Mouse (Mus musculus) testis, postnatal 14 days (tissue): ENCODE measurements at regions not wholly inside any gene's neighbourhood (a gene's known extent, or its start where the extent isn't known, plus 50 kb on each side); places are given as distances from the start of the nearest gene placed in this dataset.

Source experiments
- DNase-seq: peaks from one replicate; pipeline ENCODE4 v3.0.0; 2021; ENCODE audit warnings: low spot score

DNA sequence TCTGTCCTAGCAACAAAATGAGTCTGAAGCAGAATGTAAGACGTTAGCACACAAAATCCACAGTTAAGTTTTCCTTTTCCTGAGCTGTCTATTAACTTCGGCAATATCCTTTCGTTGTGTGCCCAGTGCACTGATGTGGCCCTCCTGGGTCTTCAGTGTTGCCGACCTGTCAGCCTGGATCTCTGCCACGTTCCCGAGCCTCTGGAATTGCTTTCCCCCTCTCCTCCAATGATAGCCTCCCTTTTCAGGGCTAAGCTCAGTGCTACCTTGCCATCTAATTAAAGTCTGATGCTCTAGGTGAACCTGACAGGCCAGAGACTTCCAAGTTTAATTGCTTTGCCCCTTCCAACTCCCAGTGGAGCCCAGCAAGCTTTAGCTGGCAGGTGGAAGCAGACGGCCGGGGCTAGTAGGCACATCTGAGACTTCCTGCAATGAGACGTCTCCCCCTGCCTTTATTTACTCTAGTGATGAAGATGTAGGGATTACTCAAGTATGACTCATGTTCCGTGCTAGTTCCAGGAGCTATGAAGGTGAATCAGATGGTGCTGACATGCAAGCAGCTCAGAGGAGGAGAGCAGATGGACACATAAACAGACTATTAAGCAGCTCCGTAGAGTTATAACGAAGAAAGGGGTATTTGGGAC lies 894.3 kb upstream of the Car8 start:
- no peak for DNase-seq

DNA sequence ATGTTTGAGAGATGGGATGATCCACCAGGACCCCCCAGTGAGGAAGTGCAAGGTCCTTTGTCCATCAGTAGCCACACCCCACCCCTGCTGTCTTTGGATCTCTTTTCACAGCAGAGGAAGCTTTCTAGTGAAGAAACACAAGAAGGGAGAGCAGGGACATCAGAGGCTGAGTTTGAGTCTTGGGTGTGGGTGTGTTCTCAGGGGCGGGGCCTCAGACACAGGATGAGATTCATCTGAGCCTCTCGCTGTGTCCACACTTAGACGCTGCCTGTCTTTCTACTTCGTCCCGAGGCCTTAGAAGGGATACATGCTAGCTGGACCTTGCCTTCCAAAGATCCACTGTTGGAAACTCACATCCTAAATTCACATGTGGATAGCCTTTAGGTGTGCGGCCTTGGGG lies 893.5 kb upstream of the Car8 start:
- DNase-seq, result no peak

DNA sequence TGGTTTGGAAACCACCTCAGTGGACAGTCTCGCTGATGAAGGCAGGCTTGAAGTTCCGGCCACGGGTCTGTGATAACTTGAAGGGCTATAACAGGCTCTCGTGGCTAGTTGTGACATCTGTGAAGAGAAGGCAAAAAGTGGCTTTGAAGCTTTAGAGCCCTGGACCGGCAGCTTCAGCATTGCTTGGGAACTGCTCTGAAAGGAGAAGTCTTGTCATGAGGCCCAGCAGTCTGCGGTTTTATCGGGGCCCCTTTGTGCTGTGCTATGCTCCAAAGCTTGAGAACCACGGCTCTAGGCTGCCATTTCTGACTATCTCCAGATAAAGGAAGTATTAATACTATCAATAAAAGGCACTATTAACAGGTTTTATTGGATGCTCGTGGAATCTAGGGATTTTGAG lies 892.8 kb upstream of the Car8 start:
- DNase-seq, result no peak

DNA sequence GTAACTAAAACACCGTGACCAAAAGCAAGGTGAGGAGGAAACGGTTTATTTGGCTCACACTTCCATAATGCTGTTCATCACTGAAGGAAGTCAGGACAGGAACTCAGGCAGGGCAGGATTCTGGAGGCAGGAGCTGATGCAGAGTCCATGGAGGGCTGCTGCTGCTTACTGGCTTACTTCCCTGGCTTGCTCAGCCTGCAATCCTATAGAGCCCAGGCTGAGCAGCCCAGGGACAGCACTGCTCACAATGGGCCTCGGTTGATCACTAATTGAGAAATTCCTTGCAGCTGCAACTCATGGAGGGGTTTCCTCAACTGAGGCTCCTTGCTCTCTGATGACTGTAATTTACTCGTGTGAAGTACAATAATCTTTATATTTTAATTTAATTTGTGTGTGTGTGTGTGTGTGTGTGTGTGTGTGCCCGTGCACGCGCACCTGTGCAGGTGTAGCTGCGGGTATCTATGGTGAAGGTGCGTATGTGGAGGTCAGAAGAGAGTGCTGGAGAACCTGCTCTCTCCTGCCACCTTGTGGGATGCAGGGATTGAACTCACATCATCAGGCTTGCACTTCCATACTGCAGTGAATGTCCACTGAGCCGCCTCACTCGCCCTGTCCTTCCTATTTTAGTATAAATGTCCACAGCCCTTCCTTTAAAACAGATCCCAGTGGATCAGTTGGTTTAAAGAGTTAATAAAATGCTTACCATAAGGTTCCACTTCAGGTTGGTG lies 886.6 kb upstream of the Car8 start:
- no peak for DNase-seq

DNA sequence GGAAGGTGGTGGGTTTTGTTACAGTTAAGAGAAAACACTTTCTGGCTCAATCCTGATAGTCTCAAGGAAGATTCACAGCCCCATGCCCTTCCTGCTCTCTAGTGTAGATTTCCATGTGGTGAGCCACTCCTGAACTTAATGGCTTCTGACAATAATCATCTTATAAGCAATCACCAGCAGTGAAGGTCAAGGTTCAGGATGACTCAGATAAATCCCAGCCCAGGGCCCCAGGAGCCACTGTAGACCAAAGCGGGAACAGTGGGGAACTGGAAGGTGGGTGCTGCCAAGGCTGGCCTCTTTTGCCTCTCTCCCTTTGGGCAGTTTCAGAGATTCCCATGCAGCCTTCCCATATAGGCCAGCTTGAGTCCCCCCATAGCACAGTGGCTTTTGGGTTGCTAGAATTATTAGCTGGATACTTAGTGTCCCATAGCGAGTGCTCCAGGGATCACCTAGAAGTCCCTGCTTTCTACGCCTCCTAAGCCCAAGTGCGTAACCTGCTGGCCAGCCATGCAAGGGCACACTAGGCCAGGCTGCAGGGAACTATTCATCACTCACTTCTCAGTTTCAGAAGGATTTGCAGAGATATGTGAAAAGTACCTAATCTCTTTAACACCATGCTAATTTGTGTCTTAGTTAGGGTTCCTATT lies 885.9 kb upstream of the Car8 start:
- no peak for DNase-seq

DNA sequence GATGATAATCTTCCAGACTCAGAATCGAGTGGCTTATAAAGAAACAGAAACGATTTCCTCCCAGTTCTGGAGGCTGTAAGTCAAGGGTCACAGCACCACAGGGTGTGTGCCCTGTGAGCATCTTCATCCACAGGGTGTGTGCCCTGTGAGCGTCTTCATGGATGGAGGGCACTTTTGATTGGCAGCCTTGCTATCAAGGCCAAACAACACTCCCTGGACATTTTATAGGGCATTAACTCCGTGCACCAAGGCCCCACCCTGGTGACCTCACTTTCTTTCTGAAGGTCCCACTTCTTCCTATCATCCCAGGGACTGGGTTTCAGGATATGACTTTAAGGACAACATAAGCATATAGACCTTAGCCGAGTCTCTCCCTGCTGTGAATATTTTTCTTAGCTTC lies 885.3 kb upstream of the Car8 start:
- no peak for DNase-seq

DNA sequence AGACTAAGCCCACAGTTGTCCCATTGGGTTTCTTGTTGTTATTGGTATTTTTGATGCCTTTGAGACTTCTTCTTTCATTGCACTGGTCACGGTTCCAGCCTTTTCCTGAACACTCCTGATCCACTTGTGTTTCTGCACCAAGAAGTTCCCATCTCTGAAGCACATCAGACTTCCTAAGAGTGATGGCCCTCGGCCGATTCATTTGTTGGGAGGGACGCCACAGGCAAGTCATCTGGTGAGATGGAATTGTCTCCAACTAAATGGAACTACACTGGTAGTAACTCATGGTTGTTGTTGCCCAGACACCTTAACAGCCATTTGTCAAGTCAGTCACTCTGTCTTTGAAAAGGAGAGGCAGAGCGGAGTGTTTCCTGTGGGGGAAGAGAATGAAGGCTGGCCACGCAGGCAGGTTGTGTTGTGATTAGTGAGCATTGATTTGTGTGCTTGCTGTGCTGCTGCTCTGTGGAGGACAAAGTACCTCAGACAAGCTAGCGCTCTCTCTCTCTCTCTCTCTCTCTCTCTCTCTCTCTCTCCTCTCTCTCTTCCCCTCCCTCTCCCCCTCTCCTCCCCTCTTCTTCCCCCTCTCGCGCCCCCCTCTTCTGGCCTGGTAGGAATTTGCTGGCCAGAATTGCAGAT lies 884.7 kb upstream of the Car8 start:
- DNase-seq, result no peak

DNA sequence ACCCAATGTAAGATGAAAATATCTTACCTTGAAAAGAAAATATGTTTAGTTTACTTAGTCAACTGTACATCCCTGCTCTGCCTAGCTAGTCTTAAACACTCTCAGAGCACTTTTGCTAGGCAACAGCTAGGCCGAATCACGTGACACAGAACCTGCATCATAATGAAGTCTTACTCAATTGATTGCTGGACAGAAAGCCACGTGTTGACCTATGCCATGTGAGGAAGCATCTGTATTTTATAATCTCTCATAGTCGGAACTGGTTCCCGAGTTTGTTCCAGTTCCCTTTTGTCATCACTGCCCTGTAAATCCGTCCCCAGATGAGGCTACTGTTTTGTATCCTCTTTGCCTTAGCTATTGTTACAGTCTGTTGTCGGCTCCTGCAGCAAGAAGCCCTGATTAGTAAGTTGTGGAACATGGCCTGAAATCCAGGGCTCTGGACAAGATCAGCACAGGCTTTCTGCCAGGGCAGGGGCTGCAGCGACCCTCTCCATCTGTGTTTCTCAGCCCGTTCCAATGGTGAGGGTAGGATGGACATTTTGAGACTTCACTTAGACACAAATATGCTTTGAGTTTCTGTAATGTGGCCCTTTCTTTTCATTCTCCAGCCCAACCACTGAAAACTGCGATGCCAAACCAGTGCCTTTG lies 883.9 kb upstream of the Car8 start:
- no peak for DNase-seq

DNA sequence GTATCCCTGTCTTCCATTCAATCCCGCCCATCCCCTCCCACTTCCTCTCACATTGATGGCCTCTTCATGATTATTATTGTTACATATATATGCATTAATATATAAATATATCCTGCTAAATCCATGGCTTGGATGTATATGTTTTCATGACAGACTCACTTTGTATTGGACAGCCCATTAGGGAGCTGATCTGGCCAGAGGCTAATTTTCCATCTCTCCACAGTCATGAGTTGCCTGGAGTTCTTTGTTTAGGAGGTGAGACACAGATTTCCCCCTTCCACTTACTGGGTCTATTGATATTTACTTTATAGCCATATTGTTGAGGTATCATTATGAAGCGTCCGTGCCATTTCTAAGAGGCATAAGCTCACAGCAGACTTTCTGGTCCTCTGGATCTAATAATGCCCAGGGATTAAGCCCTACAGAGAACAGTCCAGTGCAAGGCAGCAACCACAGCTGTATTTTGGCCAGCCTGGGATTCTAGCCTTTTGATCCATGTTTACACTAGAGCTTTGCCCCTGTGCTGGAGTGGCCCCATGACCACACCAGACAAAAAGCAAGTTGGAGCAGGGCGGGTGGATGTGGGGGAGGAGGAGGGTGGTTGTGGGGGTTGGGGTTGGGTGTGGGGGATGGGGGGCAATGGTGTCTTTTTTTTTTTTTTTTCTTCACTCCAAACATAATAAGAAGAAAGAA lies 878.3 kb upstream of the Car8 start:
- no peak for DNase-seq

DNA sequence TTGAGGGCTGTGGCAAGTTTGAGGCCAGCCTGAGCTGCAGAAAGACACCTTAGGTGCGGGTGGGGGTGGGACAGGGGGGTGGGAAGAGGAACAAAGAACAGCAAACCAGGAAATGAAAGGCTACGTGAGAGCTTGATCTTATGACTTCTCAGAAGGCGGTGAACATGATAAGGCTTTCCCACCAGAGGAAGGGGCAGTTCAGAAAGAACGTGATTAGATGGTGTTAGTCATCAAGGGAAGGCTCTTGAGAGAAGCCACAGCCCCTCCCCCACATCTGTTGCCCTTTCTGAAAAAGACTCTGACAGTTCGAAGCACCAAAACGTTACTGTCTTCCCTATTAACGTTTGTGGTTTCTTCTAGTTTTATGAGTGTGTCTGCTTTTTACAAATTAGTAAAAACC lies 877.0 kb upstream of the Car8 start:
- DNase-seq, result no peak

DNA sequence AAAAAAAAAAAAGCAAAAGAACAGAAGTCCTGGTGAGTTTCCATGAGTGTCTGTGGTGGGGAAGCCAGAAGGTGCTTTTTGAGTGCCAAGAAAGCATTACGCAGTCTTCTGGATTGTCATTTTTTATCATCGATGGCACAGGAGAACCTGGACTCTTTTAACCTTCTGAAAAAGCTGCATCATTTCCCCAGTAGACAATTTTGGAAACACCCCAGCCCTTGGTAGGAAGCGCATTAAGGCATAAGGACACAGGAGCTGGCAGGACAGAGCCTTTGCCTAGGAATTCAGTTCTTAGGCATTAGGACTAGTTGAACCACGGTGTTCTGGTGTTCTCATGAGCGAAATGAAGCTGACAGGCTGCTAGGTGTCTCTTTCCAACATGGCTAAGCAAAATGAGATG lies 875.1 kb upstream of the Car8 start:
- DNase-seq, result no peak

DNA sequence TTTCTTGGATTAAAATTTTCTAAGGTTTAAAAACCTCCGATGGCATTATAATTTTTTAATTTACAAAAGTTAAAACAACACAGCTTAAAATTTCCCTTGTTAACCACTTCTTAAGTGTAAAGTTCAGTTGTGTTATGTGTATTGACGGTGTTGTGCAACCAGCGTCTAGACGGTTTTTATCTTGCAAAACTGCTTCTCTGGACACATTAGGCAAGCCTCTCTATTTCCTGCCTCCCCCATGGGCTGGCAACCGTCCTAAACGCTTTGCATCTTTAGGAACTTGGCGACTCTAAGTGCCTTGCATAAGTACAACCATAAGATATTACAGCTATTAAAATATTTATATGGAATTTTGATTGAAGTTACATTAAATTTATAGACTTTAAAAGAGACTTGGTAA lies 871.5 kb upstream of the Car8 start:
- no peak for DNase-seq

DNA sequence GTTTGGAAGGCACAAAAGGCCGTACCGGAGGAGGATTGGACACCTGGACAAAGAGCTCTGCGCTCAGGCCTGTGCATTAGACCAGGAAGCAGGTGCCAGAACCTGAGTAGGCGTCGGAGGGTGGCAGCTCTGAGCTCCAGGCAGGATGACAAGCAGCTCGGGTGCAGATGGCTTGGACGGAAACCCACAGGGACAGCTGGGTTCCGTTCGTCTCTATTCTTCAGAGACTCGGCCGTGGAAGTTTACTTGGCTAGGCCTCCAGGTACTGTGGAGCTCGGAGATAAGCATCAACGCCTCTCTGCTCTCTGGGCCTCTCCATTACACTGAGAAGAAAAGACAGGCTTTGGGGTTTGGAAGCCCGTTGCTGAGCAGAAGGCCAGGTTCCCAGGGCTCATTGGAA lies 868.5 kb upstream of the Car8 start:
- no peak for DNase-seq

DNA sequence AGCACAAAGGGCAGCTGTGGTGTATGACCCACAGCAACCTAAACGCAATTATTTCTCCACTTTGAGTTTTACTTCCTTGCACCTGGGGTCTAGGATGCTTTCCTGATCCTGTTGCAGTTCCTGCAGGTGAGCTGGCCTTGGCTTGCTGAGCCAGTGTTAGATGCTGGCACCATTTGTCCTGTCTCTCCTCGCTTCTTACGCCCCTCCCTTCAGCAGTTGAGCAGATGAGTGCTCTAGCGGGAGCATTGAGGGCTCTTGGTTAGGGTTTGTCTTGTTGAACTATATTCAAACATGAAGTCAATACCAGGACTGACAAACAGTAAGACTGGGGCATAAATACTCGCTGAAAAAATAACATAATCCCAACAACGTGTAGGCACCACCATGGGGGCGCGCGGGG lies 867.9 kb upstream of the Car8 start:
- DNase-seq, result no peak

DNA sequence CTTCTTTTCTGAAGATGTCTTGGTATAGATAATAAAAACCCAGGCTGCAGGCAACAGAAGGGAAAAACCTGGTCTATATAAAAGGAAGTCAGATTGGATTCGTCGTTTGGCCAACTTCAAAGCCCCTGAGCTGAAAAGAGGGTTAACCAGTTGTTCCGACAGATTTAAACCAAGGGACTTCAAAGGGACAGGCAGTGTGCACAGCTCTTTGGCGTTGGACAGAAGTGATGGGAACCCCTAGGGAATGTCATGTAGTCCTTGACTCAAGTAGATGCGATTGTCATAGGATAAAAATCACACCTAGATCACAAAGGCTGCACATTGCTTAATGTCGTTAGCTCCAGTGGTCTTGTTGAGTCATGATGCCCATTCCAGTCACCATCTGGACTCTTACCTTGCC lies 865.8 kb upstream of the Car8 start:
- no peak for DNase-seq

DNA sequence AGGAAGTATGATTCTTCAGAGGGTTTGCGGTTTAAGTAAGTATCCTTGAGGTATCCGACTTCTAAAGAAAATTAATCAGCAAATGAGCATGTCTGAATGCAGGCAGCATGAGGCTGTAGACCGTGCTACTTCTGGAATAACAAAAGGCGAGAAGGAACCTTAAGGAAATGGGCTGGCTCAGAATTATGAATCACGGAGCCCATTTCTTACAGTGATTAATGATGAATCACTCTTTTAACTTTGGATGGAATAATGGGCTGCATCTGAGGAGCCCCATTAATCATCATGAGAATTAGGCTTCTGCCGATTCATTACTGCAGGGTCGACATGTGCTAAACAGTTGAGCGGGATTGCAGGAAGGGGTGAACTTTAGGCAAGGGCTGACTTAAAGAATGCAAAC lies 865.1 kb upstream of the Car8 start:
- DNase-seq, result no peak

DNA sequence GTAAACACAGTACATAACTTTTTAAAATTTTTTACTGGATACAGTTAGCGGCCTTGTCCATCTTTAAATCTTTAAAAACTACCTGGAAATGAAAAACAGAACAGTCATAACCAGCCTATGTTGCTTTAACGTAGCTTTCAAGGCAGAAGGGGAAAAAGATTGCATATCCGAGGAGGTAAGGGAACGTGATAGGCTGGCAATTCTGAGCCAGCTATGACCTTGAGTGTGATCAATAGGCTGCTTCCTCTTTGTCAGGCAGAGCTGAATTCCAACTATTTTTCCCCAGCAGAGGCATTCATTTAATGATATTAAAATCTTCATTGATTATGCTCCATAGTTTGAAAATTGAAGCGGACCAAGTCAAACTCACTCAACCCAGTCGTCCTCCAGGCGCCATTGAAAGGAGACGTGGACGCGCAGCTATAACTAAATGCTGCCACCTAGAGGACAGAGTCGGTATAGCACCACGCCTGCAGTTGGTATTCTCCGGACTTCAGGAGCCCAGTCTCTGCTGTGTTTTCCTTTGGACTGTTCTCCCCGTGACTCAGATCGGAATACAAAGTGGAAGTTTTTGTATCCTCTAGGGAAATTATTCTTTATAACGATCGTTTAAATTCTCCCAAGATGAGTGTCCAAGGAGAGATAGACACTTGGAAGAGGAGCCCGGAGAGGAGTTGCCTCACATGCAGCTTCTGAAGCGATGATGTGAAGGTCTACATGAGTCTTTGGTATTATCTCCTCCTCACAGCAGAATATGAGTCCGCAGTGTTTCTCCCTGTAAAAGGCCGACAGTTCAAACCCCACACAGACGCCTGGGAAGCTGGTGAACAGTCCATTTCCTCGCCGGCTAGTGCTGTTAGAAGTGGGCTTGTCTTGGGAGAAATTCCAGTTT lies 858.2 kb upstream of the Car8 start:
- DNase-seq, result peak; percentile 76

DNA sequence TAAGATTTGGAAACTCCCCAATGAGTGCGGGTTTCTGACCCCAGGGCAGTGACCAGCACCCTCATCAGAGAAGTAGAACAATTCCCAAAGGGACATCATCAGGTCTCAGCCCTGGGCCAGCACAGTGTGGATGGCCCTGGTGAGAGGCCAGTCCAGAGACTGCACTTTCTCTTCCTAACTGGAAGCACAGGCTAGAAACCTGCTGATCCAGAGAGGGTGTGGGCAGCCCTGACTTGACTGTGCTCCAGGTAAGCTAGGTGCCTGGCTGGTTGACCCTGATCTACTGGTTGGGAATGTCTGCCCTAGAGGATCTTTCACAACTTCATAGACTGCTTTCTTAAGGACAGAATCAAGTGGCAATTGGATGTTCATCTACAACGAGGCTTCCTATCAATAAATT lies 857.4 kb upstream of the Car8 start:
- no peak for DNase-seq

DNA sequence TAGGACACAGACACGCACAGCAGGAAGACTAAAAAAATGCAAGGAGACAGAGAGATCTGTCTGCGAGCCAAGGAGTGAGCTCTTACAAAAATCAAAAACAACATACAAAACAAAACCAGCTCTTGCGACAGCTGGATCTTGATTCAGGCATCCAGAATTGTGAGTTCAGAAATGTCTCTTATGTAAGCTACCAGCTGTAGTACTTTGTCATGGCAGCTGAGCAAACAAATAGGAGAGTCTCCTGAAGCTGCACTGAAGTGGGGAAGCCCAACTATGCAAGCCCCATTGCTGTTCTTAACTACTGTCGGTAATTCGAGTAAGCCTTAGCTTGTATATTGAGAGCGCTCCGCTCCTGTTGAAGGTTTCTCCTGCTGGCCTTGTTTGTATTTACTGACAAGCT lies 856.8 kb upstream of the Car8 start:
- no peak for DNase-seq

DNA sequence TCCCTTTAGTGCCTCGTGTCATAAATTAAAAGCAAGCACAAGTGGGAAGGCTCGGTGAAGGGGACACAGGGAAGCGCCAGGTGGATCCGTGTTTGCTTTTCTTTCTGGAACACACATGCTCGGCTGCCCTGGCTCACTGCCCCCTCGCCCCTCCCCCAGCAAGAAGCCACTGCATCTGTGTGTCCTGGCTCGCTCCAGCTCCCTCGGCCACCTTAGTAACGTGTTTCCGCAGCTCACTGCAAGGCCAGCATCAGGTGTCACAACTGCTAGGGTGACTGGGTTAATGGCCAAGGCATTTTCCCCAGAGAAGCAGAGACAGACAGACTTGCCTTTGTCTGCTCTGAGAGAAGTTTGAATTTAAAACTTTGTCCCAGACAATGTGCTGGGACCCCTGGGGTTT lies 855.7 kb upstream of the Car8 start:
- DNase-seq, result no peak

DNA sequence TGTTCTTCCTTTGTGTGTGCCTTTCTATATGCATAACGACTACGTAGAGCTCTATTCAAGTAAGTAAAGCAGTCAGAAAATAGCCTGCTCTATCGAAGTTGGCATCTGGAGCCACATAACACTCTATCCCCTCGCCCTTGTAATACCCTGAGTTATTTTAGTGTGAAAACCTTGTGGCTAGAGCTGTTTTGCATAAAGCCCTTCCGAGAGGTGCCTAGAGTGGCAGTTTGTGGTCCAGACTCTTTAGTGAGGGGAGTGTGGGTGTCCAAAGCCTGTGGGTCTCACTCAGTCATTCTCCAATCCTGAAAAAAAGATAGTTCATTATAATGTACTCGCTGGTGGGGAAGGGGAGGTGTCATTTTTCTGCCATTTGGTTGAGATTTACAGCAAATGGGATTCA lies 855.2 kb upstream of the Car8 start:
- DNase-seq, result no peak
